Mouse (Mus musculus): ENCODE data around the gene Cdc6. TPM values are rescaled to one million over a fixed set of nuclear protein-coding genes. Genes with fewer than 3 reads are reported as not detected.

The Cdc6 gene
- polyA plus RNA-seq, 1 experiment from 2014 or later: 38.0 TPM

DNA sequence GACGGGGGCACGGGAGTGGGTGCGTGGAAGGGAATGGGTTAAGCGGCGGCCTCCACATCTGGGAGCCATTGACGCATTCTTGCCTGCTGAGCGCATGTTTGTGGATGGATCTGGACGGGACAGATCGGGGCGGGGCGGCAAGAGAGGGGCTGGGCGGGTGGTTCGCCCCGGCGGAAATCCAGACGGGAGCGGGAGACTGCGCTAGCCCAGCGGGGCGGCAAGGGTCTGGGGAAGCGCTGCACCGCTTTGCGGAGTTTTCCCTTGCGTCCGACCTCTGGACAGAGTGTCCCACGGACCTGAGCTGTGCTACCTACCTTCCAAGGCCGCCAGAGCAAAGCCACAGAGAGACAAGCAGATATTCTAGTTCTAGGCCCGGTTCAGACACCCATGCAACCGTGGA lies 28.6 kb downstream of the Cdc6 start:
- no peak for ATAC-seq (ENCODE audit: low FRiP score)
- peak overlapping the region; percentile 6; the same call in 1 of the 2 replicates for H3K27ac ChIP-seq
- peak overlapping the region; percentile 58 for H3K4me3 ChIP-seq (replicated peaks)
- H3K27me3 ChIP-seq: peaks cover 42% of the 10 kb centered on the region
- no peaks in the 10 kb centered on the region for H3K36me3 ChIP-seq (replicated peaks)
- H3K4me2 ChIP-seq: peak overlapping the region; percentile 93
- no peaks in the 10 kb centered on the region for H3K9me3 ChIP-seq
- H3K4me1 ChIP-seq: peaks cover 77% of the 10 kb centered on the region
- H3K9ac ChIP-seq: peak overlapping the region; percentile 36
- 1% methylated on average over 29 of the region's 29 CpGs for WGBS

DNA sequence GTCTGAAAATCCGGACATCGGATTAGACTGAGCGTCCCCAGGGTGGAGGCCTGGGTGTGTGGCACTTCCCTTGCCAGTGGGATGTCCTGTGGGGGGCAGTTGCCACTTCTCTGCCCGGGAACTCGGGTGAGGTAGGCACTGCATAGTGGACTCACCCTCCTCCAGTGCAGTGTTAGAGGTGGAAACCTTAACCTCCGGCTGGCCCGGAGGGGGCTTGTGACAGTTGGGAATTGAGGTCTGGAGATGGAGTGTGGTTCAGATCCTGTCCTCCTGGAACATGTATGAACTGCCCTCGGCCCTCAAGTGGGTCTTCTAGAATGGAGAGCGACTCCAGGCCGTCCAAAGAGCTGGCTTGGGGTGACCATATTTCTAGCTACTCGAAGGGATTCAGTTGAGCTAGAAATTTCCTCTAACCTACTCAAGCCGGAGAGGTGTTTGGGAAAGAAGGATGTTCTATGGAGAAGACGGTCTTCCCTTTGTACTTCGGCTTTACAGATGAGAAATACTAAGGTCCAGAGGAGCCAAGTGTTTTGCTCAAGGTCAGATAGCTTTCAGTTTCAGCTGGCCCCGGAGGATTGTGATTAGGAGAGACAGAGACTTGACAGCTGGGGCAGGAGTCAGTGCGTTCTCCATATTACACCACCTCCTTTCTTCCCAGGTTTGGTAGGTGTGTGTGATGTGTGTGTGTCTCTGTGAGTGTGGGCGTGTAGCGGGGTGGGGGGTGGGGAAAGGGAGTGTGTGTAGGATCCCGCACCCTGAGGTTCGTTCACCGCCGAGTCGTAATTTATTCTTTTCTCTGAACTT lies 29.2 kb downstream of the Cdc6 start:
- Histone ChIP-seq H3K27ac (peak overlapping the region; percentile 6; the same call in 1 of the 2 replicates), H3K36me3 (replicated peaks) (no peaks in the 10 kb centered on the region), H3K4me3 (replicated peaks) (peak overlapping the region; percentile 58), H3K9ac (peak overlapping the region; percentile 62; the same call in 1 of the 2 replicates), H3K4me1 (peaks cover 77% of the 10 kb centered on the region), H3K9me3 (no peaks in the 10 kb centered on the region), H3K4me2 (peak overlapping the region; percentile 93), H3K27me3 (peaks cover 42% of the 10 kb centered on the region)
- ATAC-seq (ENCODE audit: low FRiP score): peak; percentile 25
- 1% methylated on average over 23 of the region's 23 CpGs for WGBS

DNA sequence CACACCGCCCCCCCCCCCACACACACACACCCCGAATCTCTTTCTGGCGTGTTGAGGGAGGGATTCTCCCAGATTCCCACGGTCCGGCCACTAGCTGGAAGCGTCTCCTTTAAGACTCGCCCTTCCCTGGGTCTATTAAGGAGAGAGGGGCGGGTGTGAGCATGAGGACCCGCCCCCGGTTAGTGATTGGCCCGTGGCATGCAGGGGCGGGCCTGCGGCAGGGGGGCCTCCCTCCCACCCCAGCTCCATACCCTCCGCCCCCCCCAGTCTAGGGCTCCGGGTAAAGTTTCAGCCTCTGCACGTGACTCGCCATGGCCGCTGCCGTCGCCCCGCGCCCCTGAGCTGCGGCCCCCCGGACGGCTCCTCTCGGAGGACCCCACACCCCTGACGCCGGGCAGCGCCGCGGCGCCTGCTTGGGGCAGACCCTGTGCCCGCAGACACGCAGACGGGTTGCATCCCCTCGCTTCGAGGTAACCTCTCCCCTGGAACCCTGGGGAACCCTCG lies 29.9 kb downstream of the Cdc6 start:
- peaks cover 76% of the 10 kb centered on the region for H3K4me1 ChIP-seq
- H3K9ac ChIP-seq: peak overlapping the region; percentile 62
- no peaks in the 10 kb centered on the region for H3K36me3 ChIP-seq (replicated peaks)
- H3K27me3 ChIP-seq: peaks cover 42% of the 10 kb centered on the region
- peak overlapping the region; percentile 58 for H3K4me3 ChIP-seq (replicated peaks)
- H3K9me3 ChIP-seq: no peaks in the 10 kb centered on the region
- peak overlapping the region; percentile 93 for H3K4me2 ChIP-seq
- ATAC-seq (ENCODE audit: low FRiP score): peak; percentile 87
- WGBS: under 1% methylated on average over 37 of the region's 38 CpGs
- H3K27ac ChIP-seq: peak overlapping the region; percentile 68

DNA sequence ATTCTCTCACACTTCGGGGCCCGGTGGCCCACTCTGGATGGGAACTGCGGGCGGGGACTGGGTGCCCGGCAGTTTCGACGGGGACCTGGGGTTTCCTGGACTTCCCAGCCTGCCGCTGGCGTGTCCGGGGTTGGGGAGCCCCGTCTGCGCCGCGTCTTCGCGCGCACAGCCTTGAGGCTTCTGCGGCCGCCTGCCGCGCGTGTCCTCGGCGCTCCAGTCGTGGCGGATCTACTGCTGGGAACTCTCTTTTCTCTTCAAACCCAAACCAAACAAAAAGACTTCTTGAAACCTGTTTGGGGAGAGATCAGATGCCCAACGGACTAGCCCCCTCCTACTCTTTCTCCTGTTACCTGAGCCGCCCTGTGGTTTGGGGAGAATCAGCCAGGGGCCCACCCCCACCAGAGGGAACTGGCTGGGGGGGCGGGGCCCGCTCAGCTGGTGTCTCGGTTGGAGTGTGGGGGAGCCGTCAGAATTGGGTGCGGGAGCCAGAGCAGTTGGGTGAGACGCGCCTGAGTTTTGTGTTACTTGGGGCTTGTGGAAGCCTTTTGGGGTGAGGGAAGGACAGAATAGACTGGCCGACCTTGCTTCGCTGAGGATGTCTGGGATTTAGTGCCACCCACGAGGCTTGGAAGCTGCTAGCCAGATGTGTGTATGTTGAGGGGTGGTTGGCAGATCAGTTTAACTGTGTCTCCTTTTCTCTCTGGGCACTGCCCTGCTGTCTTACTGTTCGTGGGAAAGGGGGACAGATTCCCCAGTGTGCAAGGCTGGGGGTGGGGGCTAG lies 30.5 kb downstream of the Cdc6 start:
- Histone ChIP-seq H3K9ac (peak overlapping the region; percentile 62), H3K4me3 (replicated peaks) (peak overlapping the region; percentile 58), H3K27me3 (peaks cover 42% of the 10 kb centered on the region), H3K4me1 (peaks cover 76% of the 10 kb centered on the region), H3K36me3 (replicated peaks) (no peaks in the 10 kb centered on the region), H3K27ac (peak overlapping the region; percentile 68), H3K9me3 (no peaks in the 10 kb centered on the region), H3K4me2 (peak overlapping the region; percentile 93)
- WGBS: under 1% methylated on average over 39 of the region's 39 CpGs
- ATAC-seq (ENCODE audit: low FRiP score): peak; percentile 2

DNA sequence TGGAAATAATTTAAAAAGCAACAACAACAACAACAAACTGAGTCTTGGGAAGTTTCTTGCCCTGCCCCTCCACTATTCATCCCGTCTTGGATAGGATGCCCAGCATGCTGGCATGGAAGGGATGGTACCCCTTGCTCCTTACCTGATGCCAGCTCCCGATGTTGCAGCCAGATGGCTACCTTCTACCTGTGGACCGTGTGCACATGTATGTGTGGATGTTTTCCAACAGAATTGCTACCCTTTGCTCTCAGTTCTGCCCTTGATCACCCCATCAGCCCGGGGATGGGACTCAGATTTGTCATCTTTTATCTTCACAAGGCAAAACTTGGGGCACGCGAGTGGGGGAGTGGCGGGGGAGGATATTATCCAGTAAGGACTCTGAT lies 31.1 kb downstream of the Cdc6 start:
- Histone ChIP-seq H3K27me3 (peaks cover 36% of the 10 kb centered on the region), H3K27ac (no peak overlapping the region), H3K9me3 (no peaks in the 10 kb centered on the region), H3K4me2 (peak overlapping the region; percentile 93), H3K9ac (peak overlapping the region; percentile 62; the same call in 1 of the 2 replicates), H3K4me3 (replicated peaks) (peak overlapping the region; percentile 58), H3K4me1 (peaks cover 76% of the 10 kb centered on the region), H3K36me3 (replicated peaks) (no peaks in the 10 kb centered on the region)
- WGBS: 49% methylated on average over 7 of the region's 7 CpGs
- no peak for ATAC-seq (ENCODE audit: low FRiP score)

DNA sequence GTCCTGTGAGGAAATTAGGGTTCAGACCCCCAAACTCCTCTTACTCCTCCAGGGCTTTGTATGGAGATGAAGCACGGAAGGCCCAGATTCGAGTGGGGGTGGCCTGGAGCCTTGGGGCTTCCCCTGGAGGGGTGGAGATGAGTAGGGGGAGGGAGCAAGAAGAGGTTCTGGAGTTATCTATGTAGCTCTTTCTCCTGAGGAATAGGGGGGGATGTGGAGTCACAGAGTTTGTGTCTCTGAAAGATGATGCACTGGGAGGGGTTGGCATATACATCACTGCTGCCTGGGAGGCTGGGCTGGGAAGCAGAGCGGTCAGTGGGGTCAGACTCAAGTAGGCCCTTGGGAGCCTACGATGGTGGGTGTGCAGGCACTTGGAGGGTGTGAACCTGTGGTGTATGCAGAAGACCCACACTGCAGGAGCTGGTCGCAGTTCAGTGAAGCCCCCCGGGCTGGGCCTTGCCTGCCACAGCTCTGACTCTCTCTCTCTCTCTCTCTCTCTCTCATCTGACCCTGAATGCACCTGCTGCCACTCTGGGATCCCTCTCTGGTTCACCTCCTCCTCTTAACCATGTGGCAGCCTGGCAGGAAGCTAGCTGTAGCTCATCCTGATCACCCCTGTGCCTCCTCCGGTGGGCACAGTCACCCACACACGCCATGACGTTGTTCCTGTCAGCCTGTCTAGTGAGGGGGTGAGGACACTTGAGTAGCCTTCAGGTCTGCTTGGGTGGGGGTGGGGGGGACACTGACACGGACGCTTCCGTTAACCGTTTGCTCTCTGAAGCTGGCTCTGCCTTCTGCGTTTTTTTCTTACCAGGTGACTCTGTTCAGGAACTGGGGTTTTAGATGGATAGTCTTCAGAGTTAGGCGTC lies 31.7 kb downstream of the Cdc6 start:
- Histone ChIP-seq H3K9ac (0 out of 2 replicates have a peak overlapping the region, but pooled peaks have one; percentile 36), H3K27ac (no peak overlapping the region), H3K4me2 (peak overlapping the region; percentile 93), H3K9me3 (no peaks in the 10 kb centered on the region), H3K27me3 (peaks cover 30% of the 10 kb centered on the region), H3K36me3 (replicated peaks) (no peaks in the 10 kb centered on the region), H3K4me3 (replicated peaks) (peak overlapping the region; percentile 58; the same call in 1 of the 2 replicates), H3K4me1 (peaks cover 82% of the 10 kb centered on the region)
- 66% methylated on average over 15 of the region's 15 CpGs for WGBS
- ATAC-seq (ENCODE audit: low FRiP score): no peak

DNA sequence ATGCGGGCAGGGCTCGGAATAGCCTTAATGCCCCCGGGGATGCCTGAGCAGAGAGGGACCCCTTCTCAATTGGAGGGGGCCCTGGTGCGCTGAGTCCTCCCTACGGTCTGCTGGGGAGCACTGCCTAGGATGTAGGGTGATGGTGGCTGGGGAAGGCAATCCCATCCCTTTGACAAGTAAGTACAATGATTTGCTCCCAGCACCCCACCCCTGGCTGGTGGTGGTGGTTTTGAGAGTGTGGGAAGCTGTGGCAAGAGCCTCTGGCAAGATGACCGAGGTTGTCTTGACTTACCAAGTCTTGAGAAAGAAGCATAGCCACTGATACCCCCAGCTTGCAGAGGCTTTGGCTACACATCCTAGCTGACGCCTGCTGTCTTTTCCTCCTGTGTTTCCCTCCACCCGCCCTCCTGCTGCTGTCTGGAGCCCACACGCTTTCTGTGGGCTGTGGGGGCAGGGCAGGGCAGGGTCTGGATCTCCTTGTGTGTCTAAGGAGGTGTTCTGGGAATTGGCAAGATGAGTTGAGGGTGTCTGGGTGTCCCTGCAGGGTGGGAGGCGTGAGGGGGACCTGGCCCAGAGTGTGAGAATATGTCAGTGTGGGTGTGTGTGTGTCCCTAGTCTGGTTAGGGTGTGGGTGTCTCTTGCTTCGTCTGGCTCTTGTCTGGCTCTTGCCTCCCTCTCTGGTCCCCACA lies 32.5 kb downstream of the Cdc6 start:
- WGBS: 55% methylated on average over 11 of the region's 11 CpGs
- no peaks in the 10 kb centered on the region for H3K9me3 ChIP-seq
- no peak for ATAC-seq (ENCODE audit: low FRiP score)
- 0 out of 2 replicates have a peak overlapping the region, but pooled peaks have one; percentile 36 for H3K9ac ChIP-seq
- H3K4me1 ChIP-seq: peaks cover 90% of the 10 kb centered on the region
- peak overlapping the region; percentile 88 for H3K27ac ChIP-seq
- peak overlapping the region; percentile 93 for H3K4me2 ChIP-seq
- H3K4me3 ChIP-seq (replicated peaks): no peak overlapping the region
- peaks cover 28% of the 10 kb centered on the region for H3K27me3 ChIP-seq
- H3K36me3 ChIP-seq (replicated peaks): no peaks in the 10 kb centered on the region

DNA sequence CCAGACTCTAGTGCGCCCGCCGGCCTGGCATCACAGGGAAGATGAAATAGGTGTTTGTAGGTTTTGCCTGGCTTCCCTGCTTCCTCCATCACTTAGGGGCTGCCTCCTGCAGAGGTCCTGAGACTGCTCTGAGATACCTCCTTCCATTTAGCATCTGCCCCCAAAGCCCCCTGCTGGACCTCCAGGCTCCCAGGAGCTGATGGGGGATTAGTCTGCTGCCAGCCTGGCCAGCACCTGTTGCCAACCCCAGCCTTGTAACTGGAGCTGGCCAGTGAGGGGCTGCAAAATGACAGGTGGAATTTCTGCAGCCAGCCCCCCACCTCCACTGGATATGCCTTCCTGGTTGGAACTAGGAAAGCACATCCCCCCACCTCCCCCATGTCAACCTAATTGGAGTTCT lies 33.2 kb downstream of the Cdc6 start:
- Histone ChIP-seq H3K4me3 (replicated peaks) (peak overlapping the region; percentile 52), H3K27ac (peak overlapping the region; percentile 88), H3K9ac (peak overlapping the region; percentile 65; the same call in 1 of the 2 replicates), H3K4me2 (peak overlapping the region; percentile 93), H3K4me1 (peaks cover 93% of the 10 kb centered on the region), H3K9me3 (no peaks in the 10 kb centered on the region), H3K36me3 (replicated peaks) (no peaks in the 10 kb centered on the region), H3K27me3 (peaks cover 23% of the 10 kb centered on the region)
- WGBS: 24% methylated on average over 3 of the region's 3 CpGs
- no peak for ATAC-seq (ENCODE audit: low FRiP score)

DNA sequence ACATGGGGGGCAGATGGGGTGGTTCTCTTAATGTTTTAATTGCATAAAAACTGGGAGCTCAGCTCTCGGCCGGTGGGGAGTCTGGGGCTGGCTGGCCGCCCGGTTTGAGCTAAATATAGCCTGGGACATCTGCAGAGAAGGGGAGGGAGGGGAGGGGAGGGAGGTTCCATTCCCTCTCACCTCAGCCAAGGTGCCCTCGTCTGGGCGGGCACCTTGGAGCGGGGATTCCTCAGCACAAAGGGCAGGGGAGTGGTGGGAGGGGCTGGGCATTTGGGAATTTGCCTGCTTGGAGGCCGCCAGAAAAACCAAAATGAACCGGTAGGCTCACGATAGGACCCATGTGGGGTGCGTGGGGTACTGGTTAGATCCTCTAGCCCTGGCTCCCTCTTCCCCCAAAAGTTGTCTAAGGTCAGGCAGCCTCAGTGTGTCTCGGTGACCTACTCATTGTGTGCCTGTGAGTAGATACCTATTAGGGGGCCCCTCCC lies 33.8 kb downstream of the Cdc6 start:
- H3K9ac ChIP-seq: peak overlapping the region; percentile 65
- H3K4me1 ChIP-seq: peaks cover 87% of the 10 kb centered on the region
- H3K4me2 ChIP-seq: peak overlapping the region; percentile 93
- H3K9me3 ChIP-seq: no peaks in the 10 kb centered on the region
- H3K36me3 ChIP-seq (replicated peaks): no peaks in the 10 kb centered on the region
- peaks cover 17% of the 10 kb centered on the region for H3K27me3 ChIP-seq
- WGBS: 2% methylated on average over 12 of the region's 12 CpGs
- peak overlapping the region; percentile 88 for H3K27ac ChIP-seq
- no peak for ATAC-seq (ENCODE audit: low FRiP score)
- peak overlapping the region; percentile 52 for H3K4me3 ChIP-seq (replicated peaks)

DNA sequence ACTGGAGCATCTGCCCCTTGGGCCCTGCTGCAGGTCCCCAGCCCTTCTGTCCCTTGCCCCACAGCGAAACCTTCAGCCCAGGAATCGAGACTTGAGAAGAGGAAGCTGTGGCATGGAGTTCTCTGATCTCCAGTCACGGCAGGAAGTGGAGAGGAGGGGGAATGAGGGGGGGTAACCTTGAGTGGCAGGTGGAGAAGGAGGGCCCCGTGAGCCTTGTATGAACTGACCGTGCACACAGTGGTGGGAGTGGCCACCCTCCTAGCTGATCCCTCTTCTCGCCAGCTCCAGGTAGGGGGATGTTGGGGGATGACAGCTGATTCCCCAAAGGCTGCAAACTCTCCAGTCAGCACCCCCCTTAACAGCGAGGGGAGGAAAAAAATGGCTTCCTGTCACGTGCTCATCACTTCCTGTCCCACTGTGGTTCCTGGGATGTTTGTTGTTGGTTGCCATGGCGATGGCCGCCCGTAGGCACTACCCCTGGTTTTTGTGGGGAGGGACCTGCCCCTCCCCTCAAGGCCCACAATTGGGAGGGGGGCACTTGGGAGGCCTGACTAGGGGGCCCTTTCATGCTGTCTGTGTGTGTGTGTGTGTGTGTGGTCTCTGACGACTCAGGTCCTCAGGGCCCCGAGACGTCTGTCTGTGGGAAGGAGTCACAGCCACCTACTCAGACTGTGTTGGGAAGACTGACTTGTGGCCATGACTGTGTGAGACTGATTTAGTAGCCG lies 34.4 kb downstream of the Cdc6 start:
- no peaks in the 10 kb centered on the region for H3K9me3 ChIP-seq
- peaks cover 81% of the 10 kb centered on the region for H3K4me1 ChIP-seq
- ATAC-seq (ENCODE audit: low FRiP score): peak; percentile 53
- peak overlapping the region; percentile 93 for H3K4me2 ChIP-seq
- H3K4me3 ChIP-seq (replicated peaks): peak overlapping the region; percentile 52
- H3K27ac ChIP-seq: peak overlapping the region; percentile 88
- peaks cover 13% of the 10 kb centered on the region for H3K27me3 ChIP-seq
- no peaks in the 10 kb centered on the region for H3K36me3 ChIP-seq (replicated peaks)
- H3K9ac ChIP-seq: peak overlapping the region; percentile 65
- WGBS: 4% methylated on average over 15 of the region's 15 CpGs
